Mouse (Mus musculus): ENCODE data around the gene Tmsb15b1. TPM values are rescaled to one million over a fixed set of nuclear protein-coding genes. Genes with fewer than 3 reads are reported as not detected.

The Tmsb15b1 gene
- polyA plus RNA-seq (2014; fragmentation: Nextera tagmentation; extraction: Ambion mirVana) = 26.8 and 30.7 TPM in 2 replicates

DNA sequence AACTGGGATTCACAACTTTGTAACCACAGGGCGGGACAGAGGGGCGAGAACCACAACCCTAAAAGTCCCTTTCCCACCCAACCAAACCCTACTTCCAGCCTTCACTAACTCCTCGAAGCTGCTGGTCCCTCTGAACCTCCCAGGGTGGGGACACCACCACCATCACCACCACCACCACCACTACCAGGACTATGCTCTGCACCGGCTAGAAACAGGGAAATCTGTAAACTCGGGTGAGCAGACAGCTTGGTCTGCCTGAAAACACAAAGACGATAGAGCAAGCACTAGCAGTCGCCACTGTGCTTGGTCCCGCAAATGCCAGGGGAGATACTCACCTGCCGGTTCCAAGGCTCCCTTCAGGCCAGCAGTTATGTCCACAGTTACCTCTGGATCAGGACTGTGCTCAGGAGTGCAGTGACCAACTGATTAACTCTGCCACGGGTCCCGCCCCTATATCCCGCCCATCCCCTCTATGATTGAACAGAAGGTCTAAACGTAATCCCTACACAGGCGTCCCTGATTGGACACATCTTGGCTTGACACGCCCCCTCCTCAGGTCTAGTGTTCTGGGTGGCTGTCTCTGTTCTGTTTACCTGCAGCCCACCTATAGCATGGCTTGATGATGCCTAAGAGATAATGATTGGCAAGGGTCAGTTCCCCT, at the start of gene Tmsb15b1, which contains the start of gene Tmsb15l:
Gene Tmsb15b1, minus strand, starts transcription at position 451 of the 661 bp plus-strand sequence.
Gene Tmsb15l, minus strand, starts transcription at position 446 of the 661 bp plus-strand sequence.
- H3K4me2 ChIP-seq (ENCODE audit: low read depth, low read length) = peak within 1 kb of the TSS; percentile 56
- no peaks in the 10 kb centered on the region for H3K4me1 ChIP-seq (ENCODE audit: control insufficient read depth, insufficient read depth, low read length)
- H3K9ac ChIP-seq (ENCODE audit: low read depth, low read length) = peak within 1 kb of the TSS; percentile 53
- no peaks in the 10 kb centered on the region for H3K9me3 ChIP-seq (ENCODE audit: control insufficient read depth, low read length)
- ATAC-seq (ENCODE audit: low read depth) (peak; percentile 100), DNase-seq (ENCODE audit: low spot score) (peak; percentile 93)
- H3K27me3 ChIP-seq (replicated peaks; ENCODE audit: control insufficient read depth, insufficient read depth, low read length) = no peaks in the 10 kb centered on the region
- WGBS = 29% methylated on average over 10 of the region's 15 CpGs
- H3K27ac ChIP-seq (replicated peaks; ENCODE audit: low read depth, low read length) = no peak within 1 kb of the TSS; the same call in 1 of the 2 replicates
- peak within 1 kb of the TSS; percentile 41 for H3K4me3 ChIP-seq (ENCODE audit: low read depth, low read length)
- H3K36me3 ChIP-seq (ENCODE audit: control insufficient read depth, insufficient read depth, low read length) = no peaks in the 10 kb centered on the region

DNA sequence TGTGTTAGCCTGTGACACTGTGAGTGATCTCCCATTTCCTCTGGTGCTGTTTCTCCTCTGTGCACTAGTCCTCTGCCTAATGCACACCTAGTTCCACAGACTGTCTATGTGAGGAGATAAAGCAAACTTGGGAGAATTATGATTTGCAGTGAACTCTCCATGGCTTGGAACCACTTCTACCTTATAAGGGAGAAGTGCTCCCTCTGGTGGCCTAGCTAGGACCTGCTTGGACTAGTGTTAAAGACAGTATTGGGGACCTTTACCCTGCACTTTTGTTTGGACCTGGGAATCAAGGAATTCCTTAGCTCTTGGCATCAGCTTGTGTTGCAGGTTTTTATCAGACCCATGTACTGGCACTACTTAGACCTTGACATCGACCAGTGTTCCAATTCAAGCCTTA, 42.6 kb upstream of the Tmsb15b1 start:
- Histone ChIP-seq H3K4me3 (ENCODE audit: low read depth, low read length) (no peak overlapping the region), H3K9ac (ENCODE audit: low read depth, low read length) (no peak overlapping the region), H3K4me2 (ENCODE audit: low read depth, low read length) (no peak overlapping the region), H3K9me3 (ENCODE audit: control insufficient read depth, low read length) (no peaks in the 10 kb centered on the region), H3K36me3 (ENCODE audit: control insufficient read depth, insufficient read depth, low read length) (no peaks in the 10 kb centered on the region), H3K27ac (replicated peaks; ENCODE audit: low read depth, low read length) (no peak overlapping the region), H3K27me3 (replicated peaks; ENCODE audit: control insufficient read depth, insufficient read depth, low read length) (no peaks in the 10 kb centered on the region), H3K4me1 (ENCODE audit: control insufficient read depth, insufficient read depth, low read length) (no peaks in the 10 kb centered on the region)
- peak; percentile 65 for DNase-seq (ENCODE audit: low spot score)
- no peak for ATAC-seq (ENCODE audit: low read depth)
- 20% methylated on average over 1 of the region's 1 CpGs for WGBS

GRCm38 (mm10) chrX:137017668-137018067, 41.0 kb upstream of the Tmsb15b1 start:
- no peak for DNase-seq (ENCODE audit: low spot score)

GRCm38 (mm10) chrX:137015099-137015709, 38.5 kb upstream of the Tmsb15b1 start:
- peak; percentile 81 for DNase-seq (ENCODE audit: low spot score)
- Histone ChIP-seq H3K4me3 (ENCODE audit: low read depth, low read length) (no peak overlapping the region), H3K4me1 (ENCODE audit: control insufficient read depth, insufficient read depth, low read length) (no peaks in the 10 kb centered on the region), H3K4me2 (ENCODE audit: low read depth, low read length) (no peak overlapping the region), H3K27ac (replicated peaks; ENCODE audit: low read depth, low read length) (no peak overlapping the region), H3K9me3 (ENCODE audit: control insufficient read depth, low read length) (no peaks in the 10 kb centered on the region), H3K9ac (ENCODE audit: low read depth, low read length) (no peak overlapping the region), H3K36me3 (ENCODE audit: control insufficient read depth, insufficient read depth, low read length) (peaks cover 10% of the 10 kb centered on the region; the same call in 1 of the 2 replicates), H3K27me3 (replicated peaks; ENCODE audit: control insufficient read depth, insufficient read depth, low read length) (no peaks in the 10 kb centered on the region)
- no peak for ATAC-seq (ENCODE audit: low read depth)
- WGBS = 52% methylated on average over 6 of the region's 6 CpGs

More at GRCm38 (mm10) chrX:137017668-137018067, 41.0 kb upstream of the Tmsb15b1 start:
- 70% methylated on average over 1 of the region's 1 CpGs for WGBS
- no peaks in the 10 kb centered on the region for H3K4me1 ChIP-seq (ENCODE audit: control insufficient read depth, insufficient read depth, low read length)
- no peak overlapping the region for H3K27ac ChIP-seq (replicated peaks; ENCODE audit: low read depth, low read length)
- no peak overlapping the region for H3K4me2 ChIP-seq (ENCODE audit: low read depth, low read length)
- 0 out of 2 replicates have a peak, but pooled peaks cover 5% of the 10 kb centered on the region for H3K36me3 ChIP-seq (ENCODE audit: control insufficient read depth, insufficient read depth, low read length)
- no peaks in the 10 kb centered on the region for H3K27me3 ChIP-seq (replicated peaks; ENCODE audit: control insufficient read depth, insufficient read depth, low read length)
- no peak overlapping the region for H3K9ac ChIP-seq (ENCODE audit: low read depth, low read length)
- H3K9me3 ChIP-seq (ENCODE audit: control insufficient read depth, low read length) = no peaks in the 10 kb centered on the region
- ATAC-seq (ENCODE audit: low read depth) = no peak
- H3K4me3 ChIP-seq (ENCODE audit: low read depth, low read length) = no peak overlapping the region

DNA sequence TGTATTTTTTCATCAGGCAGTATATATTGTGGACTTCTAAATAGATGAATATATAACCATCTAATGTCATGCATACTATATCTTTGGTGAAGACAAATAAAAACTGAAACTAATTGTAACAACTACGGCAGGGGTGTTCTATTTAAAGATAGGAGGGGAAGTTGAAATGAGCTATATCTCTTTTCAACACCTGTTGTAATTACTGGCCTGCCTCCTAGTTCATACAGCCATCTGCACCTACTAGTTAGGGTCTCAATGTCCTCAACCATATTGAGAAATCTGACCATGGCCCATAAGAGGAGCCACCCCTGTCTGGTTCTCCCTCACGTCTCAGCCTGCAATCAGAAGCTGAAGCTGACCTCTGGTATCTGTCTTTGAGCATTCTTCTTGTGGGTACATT, 19.6 kb upstream of the Tmsb15b1 start:
- no peak overlapping the region for H3K9ac ChIP-seq (ENCODE audit: low read depth, low read length)

DNA sequence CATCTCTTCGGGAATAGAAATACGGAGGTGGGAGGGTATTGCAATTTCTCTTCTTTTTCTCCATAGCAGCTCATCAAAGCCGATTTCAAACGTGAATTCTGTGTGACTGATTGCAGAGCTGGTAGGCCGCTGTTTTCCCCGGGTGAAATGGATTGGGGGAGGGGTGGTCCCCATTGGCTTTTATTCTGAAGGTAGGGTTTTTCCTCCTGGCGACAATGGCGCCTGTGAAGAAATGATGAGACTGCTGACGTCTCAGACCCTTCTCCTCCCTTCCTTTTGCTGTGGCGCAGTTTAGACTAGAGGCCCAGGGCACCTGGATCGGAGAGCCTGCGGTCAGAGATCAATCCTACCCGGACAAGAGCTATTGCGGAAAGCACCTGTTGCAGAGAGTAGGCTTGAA, 17.0 kb upstream of the Tmsb15b1 start:
- Histone ChIP-seq H3K36me3 (ENCODE audit: control insufficient read depth, insufficient read depth, low read length) (no peaks in the 10 kb centered on the region), H3K27ac (replicated peaks; ENCODE audit: low read depth, low read length) (no peak overlapping the region), H3K9me3 (ENCODE audit: control insufficient read depth, low read length) (no peaks in the 10 kb centered on the region), H3K4me3 (ENCODE audit: low read depth, low read length) (peak overlapping the region; percentile 43), H3K4me1 (ENCODE audit: control insufficient read depth, insufficient read depth, low read length) (no peaks in the 10 kb centered on the region), H3K4me2 (ENCODE audit: low read depth, low read length) (peak overlapping the region; percentile 62), H3K9ac (ENCODE audit: low read depth, low read length) (peak overlapping the region; percentile 57), H3K27me3 (replicated peaks; ENCODE audit: control insufficient read depth, insufficient read depth, low read length) (peaks cover 9% of the 10 kb centered on the region)
- DNase-seq (ENCODE audit: low spot score) (no peak), ATAC-seq (ENCODE audit: low read depth) (no peak)
- 27% methylated on average over 14 of the region's 14 CpGs for WGBS

More for the DNA sequence above, 19.6 kb upstream of the Tmsb15b1 start:
- Histone ChIP-seq H3K36me3 (ENCODE audit: control insufficient read depth, insufficient read depth, low read length) (no peaks in the 10 kb centered on the region), H3K27ac (replicated peaks; ENCODE audit: low read depth, low read length) (no peak overlapping the region), H3K4me1 (ENCODE audit: control insufficient read depth, insufficient read depth, low read length) (no peaks in the 10 kb centered on the region), H3K4me2 (ENCODE audit: low read depth, low read length) (no peak overlapping the region), H3K9me3 (ENCODE audit: control insufficient read depth, low read length) (no peaks in the 10 kb centered on the region), H3K4me3 (ENCODE audit: low read depth, low read length) (no peak overlapping the region), H3K27me3 (replicated peaks; ENCODE audit: control insufficient read depth, insufficient read depth, low read length) (peaks cover 9% of the 10 kb centered on the region)
- no peak for DNase-seq (ENCODE audit: low spot score)
- ATAC-seq (ENCODE audit: low read depth) = no peak
- 78% methylated on average over 2 of the region's 2 CpGs for WGBS

DNA sequence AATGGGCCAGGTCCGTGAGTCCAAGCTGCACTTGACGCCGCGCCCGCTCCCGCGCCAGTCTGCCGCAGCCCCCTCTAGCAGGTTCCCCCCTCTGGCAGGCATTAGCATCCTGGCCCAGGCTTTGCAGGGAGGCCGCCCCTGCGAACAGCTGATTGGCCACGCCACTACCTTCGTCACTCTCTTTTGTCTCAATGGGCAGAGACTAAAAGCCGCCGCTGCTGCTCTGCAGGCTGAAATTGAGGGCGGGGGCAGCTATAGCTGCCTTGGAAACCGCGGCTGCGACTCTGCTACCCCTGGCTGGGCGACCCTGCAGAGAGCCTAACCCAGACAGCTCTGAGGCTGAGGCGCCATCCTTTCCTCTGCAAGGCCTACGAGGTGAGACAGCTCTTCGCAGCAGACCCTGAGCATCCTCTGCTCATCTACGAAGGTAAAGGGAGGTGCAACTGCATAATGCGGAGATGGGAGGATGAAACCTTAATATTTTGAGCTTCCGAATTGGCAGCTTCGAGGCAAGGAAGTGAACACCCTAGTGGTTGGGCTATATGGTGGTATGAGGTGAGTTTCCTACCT, 16.4 kb upstream of the Tmsb15b1 start, which contains the start of gene Zcchc18:
Gene Zcchc18, plus strand, starts transcription at position 178 of the 570 bp plus-strand sequence.
- H3K36me3 ChIP-seq (ENCODE audit: control insufficient read depth, insufficient read depth, low read length) = no peaks in the 10 kb centered on the region
- peaks cover 9% of the 10 kb centered on the region for H3K27me3 ChIP-seq (replicated peaks; ENCODE audit: control insufficient read depth, insufficient read depth, low read length)
- no peak within 1 kb of the TSS for H3K27ac ChIP-seq (replicated peaks; ENCODE audit: low read depth, low read length)
- peak within 1 kb of the TSS; percentile 62 for H3K4me2 ChIP-seq (ENCODE audit: low read depth, low read length)
- peak within 1 kb of the TSS; percentile 43 for H3K4me3 ChIP-seq (ENCODE audit: low read depth, low read length)
- WGBS = 21% methylated on average over 24 of the region's 26 CpGs
- H3K9ac ChIP-seq (ENCODE audit: low read depth, low read length) = peak within 1 kb of the TSS; percentile 57
- no peaks in the 10 kb centered on the region for H3K9me3 ChIP-seq (ENCODE audit: control insufficient read depth, low read length)
- peak; percentile 98 for ATAC-seq (ENCODE audit: low read depth)
- DNase-seq (ENCODE audit: low spot score) = peak; percentile 91
- no peaks in the 10 kb centered on the region for H3K4me1 ChIP-seq (ENCODE audit: control insufficient read depth, insufficient read depth, low read length)

DNA sequence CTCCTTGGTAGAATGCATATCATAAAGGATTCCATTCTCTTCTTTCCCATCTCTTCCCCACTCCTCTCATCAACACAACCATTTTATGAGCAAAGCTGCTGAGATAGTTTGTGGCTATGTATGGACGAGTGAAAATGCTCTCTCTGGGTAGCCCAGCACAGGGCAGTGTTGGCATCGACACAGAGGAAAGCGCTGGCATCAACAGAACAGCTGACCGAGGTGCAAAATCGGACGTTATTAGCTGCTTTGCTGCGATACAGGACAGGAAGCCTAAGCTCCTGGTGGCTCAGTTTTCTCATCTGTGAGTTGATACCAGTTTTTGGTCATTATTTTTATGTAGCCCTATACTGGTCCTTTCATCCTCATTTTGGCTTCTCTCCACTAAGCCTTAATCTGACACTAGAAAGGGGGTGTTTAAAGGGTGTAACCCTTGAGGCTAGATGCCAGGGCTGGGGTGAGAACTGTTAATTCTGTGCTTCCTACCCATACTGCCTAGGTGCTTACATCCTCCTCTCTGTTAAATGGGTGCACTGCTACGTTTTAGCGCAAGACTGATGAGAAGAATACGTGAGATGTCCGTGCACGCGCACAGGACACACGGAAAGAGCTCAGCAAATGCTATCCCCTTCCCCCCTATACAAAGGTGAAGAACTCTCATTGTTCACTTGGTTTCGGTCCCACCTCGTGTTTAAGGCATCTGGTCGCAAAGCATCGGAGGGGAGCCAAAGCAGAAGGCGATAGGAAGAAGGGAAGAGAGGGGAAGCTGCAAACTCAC, 15.7 kb upstream of the Tmsb15b1 start:
- Histone ChIP-seq H3K27me3 (replicated peaks; ENCODE audit: control insufficient read depth, insufficient read depth, low read length) (peaks cover 9% of the 10 kb centered on the region), H3K4me3 (ENCODE audit: low read depth, low read length) (peak overlapping the region; percentile 43), H3K4me2 (ENCODE audit: low read depth, low read length) (peak overlapping the region; percentile 62), H3K4me1 (ENCODE audit: control insufficient read depth, insufficient read depth, low read length) (no peaks in the 10 kb centered on the region), H3K9me3 (ENCODE audit: control insufficient read depth, low read length) (no peaks in the 10 kb centered on the region), H3K27ac (replicated peaks; ENCODE audit: low read depth, low read length) (no peak overlapping the region), H3K36me3 (ENCODE audit: control insufficient read depth, insufficient read depth, low read length) (no peaks in the 10 kb centered on the region), H3K9ac (ENCODE audit: low read depth, low read length) (peak overlapping the region; percentile 57)
- WGBS = 16% methylated on average over 19 of the region's 19 CpGs
- DNase-seq (ENCODE audit: low spot score) (no peak), ATAC-seq (ENCODE audit: low read depth) (peak; percentile 31; the same call in 1 of the 2 replicates)

Measured in embryonic facial prominence, embryonic 14.5 days (tissue).